19 mouse cellular contexts compared by ENCODE assay signal in genomic region chr1:86336330-86336729, GRCm38 (mm10).
"Had no signal": no experiment of that assay in that cellular context is flagged by ENCODE, and none has a peak within 500 bp of the region (broad histone marks: within the 10 kb centered on the region; RNA-seq: fewer than 3 reads in every experiment).

No protein-coding gene starts in this region.

- H3K27ac ChIP-seq: kidney, postnatal 0 days; limb, embryonic 12.5 days; limb, embryonic 15.5 days; liver, embryonic 14.5 days; macrophage; neural tube, embryonic 12.5 days; neural tube, embryonic 15.5 days had no signal

- H3K4me1 ChIP-seq: limb, embryonic 12.5 days; limb, embryonic 15.5 days; neural tube, embryonic 12.5 days; neural tube, embryonic 15.5 days had no signal

- H3K36me3 ChIP-seq: limb, embryonic 12.5 days; limb, embryonic 15.5 days; neural tube, embryonic 12.5 days; neural tube, embryonic 15.5 days had no signal

- H3K4me3 ChIP-seq: limb, embryonic 12.5 days; limb, embryonic 15.5 days; neural tube, embryonic 12.5 days; neural tube, embryonic 15.5 days had no signal

- H3K4me2 ChIP-seq: limb, embryonic 12.5 days; limb, embryonic 15.5 days; liver, embryonic 11.5 days; lung, embryonic 14.5 days; neural tube, embryonic 12.5 days; neural tube, embryonic 15.5 days had no signal

- ATAC-seq: liver, postnatal 0 days; lung, postnatal 0 days had no signal

- DNase-seq: kidney, adult 2 months; kidney, postnatal 25 days; left cerebral cortex, postnatal 4 days; liver, postnatal 0 days; lung, embryonic 14.5 days; right cerebral cortex, adult 18-20 months; right cerebral cortex, postnatal 14 days; right cerebral cortex, postnatal 4 days; thymus, adult 2 months; thymus, postnatal 25 days had no signal

- H3K9ac ChIP-seq: limb, embryonic 12.5 days; limb, embryonic 15.5 days; liver, embryonic 14.5 days; liver, postnatal 0 days; lung, embryonic 14.5 days; neural tube, embryonic 12.5 days; neural tube, embryonic 15.5 days had no signal

- H3K27me3 ChIP-seq: limb, embryonic 12.5 days; limb, embryonic 15.5 days; neural tube, embryonic 12.5 days; neural tube, embryonic 15.5 days had no signal

- H3K9me3 ChIP-seq: limb, embryonic 12.5 days; limb, embryonic 15.5 days; neural tube, embryonic 12.5 days; neural tube, embryonic 15.5 days had no signal
